Mouse (Mus musculus): Measurements from ENCODE around the gene Defb20. TPM values are rescaled to one million over a fixed set of nuclear protein-coding genes. Genes with fewer than 3 reads are reported as not detected.

The Defb20 gene
- polyA plus RNA-seq, 1 experiment from 2014 or later: not detected

- 84% methylated on average over 6 of the region's 6 CpGs for WGBS
- Histone ChIP-seq H3K4me2 (no peak overlapping the region), H3K9ac (no peak overlapping the region), H3K27me3 (no peaks in the 10 kb centered on the region), H3K9me3 (no peaks in the 10 kb centered on the region), H3K27ac (no peak overlapping the region), H3K36me3 (replicated peaks) (no peaks in the 10 kb centered on the region), H3K4me3 (replicated peaks) (no peak overlapping the region), H3K4me1 (no peaks in the 10 kb centered on the region)
- ATAC-seq (ENCODE audit: low FRiP score): no peak
Observed at GRCm38 (mm10) chr2:152500863-152501229, 24.0 kb downstream of the Defb20 start.

- 91% methylated on average over 2 of the region's 2 CpGs for WGBS
- Histone ChIP-seq H3K27me3 (no peaks in the 10 kb centered on the region), H3K4me3 (replicated peaks) (no peak overlapping the region), H3K9ac (no peak overlapping the region), H3K36me3 (replicated peaks) (no peaks in the 10 kb centered on the region), H3K9me3 (no peaks in the 10 kb centered on the region), H3K27ac (no peak overlapping the region), H3K4me1 (no peaks in the 10 kb centered on the region), H3K4me2 (no peak overlapping the region)
- no peak for ATAC-seq (ENCODE audit: low FRiP score)
Observed at GRCm38 (mm10) chr2:152503950-152504349, 27.1 kb downstream of the Defb20 start.

- no peaks in the 10 kb centered on the region for H3K36me3 ChIP-seq (replicated peaks)
- H3K4me3 ChIP-seq (replicated peaks): no peak within 1 kb of the TSS
- no peak within 1 kb of the TSS for H3K27ac ChIP-seq
- H3K9ac ChIP-seq: no peak within 1 kb of the TSS
- ATAC-seq (ENCODE audit: low FRiP score): no peak
- H3K27me3 ChIP-seq: no peaks in the 10 kb centered on the region
- no peak within 1 kb of the TSS for H3K4me2 ChIP-seq
- WGBS: 71% methylated on average over 1 of the region's 1 CpGs
- H3K4me1 ChIP-seq: no peaks in the 10 kb centered on the region
- H3K9me3 ChIP-seq: no peaks in the 10 kb centered on the region
Observed at GRCm38 (mm10) chr2:152511592-152511991, 34.7 kb downstream of the Defb20 start, which contains the start of gene Defb26. Gene Defb26, minus strand, starts transcription at chr2:152511692.

GRCm38 (mm10) chr2:152516084-152516483, 39.2 kb downstream of the Defb20 start:
- ATAC-seq (ENCODE audit: low FRiP score): no peak
- Histone ChIP-seq H3K27ac (no peak overlapping the region), H3K9me3 (no peaks in the 10 kb centered on the region), H3K4me2 (no peak overlapping the region), H3K4me3 (replicated peaks) (no peak overlapping the region), H3K27me3 (no peaks in the 10 kb centered on the region), H3K9ac (no peak overlapping the region), H3K4me1 (no peaks in the 10 kb centered on the region), H3K36me3 (replicated peaks) (no peaks in the 10 kb centered on the region)
- 78% methylated on average over 4 of the region's 4 CpGs for WGBS

- H3K9me3 ChIP-seq: no peaks in the 10 kb centered on the region
- 80% methylated on average over 4 of the region's 4 CpGs for WGBS
- H3K4me3 ChIP-seq (replicated peaks): no peak within 1 kb of the TSS
- H3K36me3 ChIP-seq (replicated peaks): no peaks in the 10 kb centered on the region
- H3K9ac ChIP-seq: no peak within 1 kb of the TSS
- no peaks in the 10 kb centered on the region for H3K27me3 ChIP-seq
- no peak within 1 kb of the TSS for H3K4me2 ChIP-seq
- no peak within 1 kb of the TSS for H3K27ac ChIP-seq
- H3K4me1 ChIP-seq: no peaks in the 10 kb centered on the region
- no peak for ATAC-seq (ENCODE audit: low FRiP score)
Observed at GRCm38 (mm10) chr2:152517981-152518380, 41.1 kb downstream of the Defb20 start, which contains the start of gene Defb28. Gene Defb28, plus strand, starts transcription at chr2:152518255.

Other genes with a start within 250 kb of the Defb20 start
- gene Tbc1d20, start 183.2 kb upstream of the Defb20 start, polyA plus RNA-seq (2016; fragmentation: Nextera tagmentation; extraction: Ambion mirVana): 32.3 and 34.8 TPM in 2 replicates
- 93.1 and 98.4 TPM in 2 replicates for gene Rbck1, start 144.4 kb upstream of the Defb20 start, polyA plus RNA-seq (2016; fragmentation: Nextera tagmentation; extraction: Ambion mirVana)
- gene Trib3, start 133.0 kb upstream of the Defb20 start, polyA plus RNA-seq (2016; fragmentation: Nextera tagmentation; extraction: Ambion mirVana): 1.6 and 2.8 TPM in 2 replicates
- gene Nrsn2, start 100.4 kb upstream of the Defb20 start, polyA plus RNA-seq (2016; fragmentation: Nextera tagmentation; extraction: Ambion mirVana): 11.1 and 12.4 TPM in 2 replicates
- 16.3 and 19.3 TPM in 2 replicates for gene Sox12, start 79.0 kb upstream of the Defb20 start, polyA plus RNA-seq (2016; fragmentation: Nextera tagmentation; extraction: Ambion mirVana)
- 55.2 and 55.9 TPM in 2 replicates for gene Zcchc3, start 62.0 kb upstream of the Defb20 start, polyA plus RNA-seq (2016; fragmentation: Nextera tagmentation; extraction: Ambion mirVana)
- 1.2 and 1.7 TPM in 2 replicates for gene 6820408C15Rik, start 61.5 kb upstream of the Defb20 start, polyA plus RNA-seq (2016; fragmentation: Nextera tagmentation; extraction: Ambion mirVana)
- not detected in 2 replicates for gene Defb23, start 12.4 kb upstream of the Defb20 start, polyA plus RNA-seq (2016; fragmentation: Nextera tagmentation; extraction: Ambion mirVana)
- not detected in 2 replicates for gene Defb22, start 13.1 kb downstream of the Defb20 start, polyA plus RNA-seq (2016; fragmentation: Nextera tagmentation; extraction: Ambion mirVana)
- gene Defb26, start 34.6 kb downstream of the Defb20 start, polyA plus RNA-seq (2016; fragmentation: Nextera tagmentation; extraction: Ambion mirVana): not detected in 2 replicates
- gene Defb28, start 41.2 kb downstream of the Defb20 start, polyA plus RNA-seq (2016; fragmentation: Nextera tagmentation; extraction: Ambion mirVana): not detected in 2 replicates
- not detected in 2 replicates for gene Defb29, start 63.0 kb downstream of the Defb20 start, polyA plus RNA-seq (2016; fragmentation: Nextera tagmentation; extraction: Ambion mirVana)
- gene Gm17416, start 92.3 kb downstream of the Defb20 start, polyA plus RNA-seq (2016; fragmentation: Nextera tagmentation; extraction: Ambion mirVana): not detected in 2 replicates
- not detected in 2 replicates for gene Defb21, start 95.7 kb downstream of the Defb20 start, polyA plus RNA-seq (2016; fragmentation: Nextera tagmentation; extraction: Ambion mirVana)
- not detected in 2 replicates for gene Defb19, start 103.2 kb downstream of the Defb20 start, polyA plus RNA-seq (2016; fragmentation: Nextera tagmentation; extraction: Ambion mirVana)
- not detected in 2 replicates for gene Defb45, start 122.3 kb downstream of the Defb20 start, polyA plus RNA-seq (2016; fragmentation: Nextera tagmentation; extraction: Ambion mirVana)
- not detected in 2 replicates for gene Defb36, start 127.3 kb downstream of the Defb20 start, polyA plus RNA-seq (2016; fragmentation: Nextera tagmentation; extraction: Ambion mirVana)
- not detected in 2 replicates for gene Defb25, start 146.0 kb downstream of the Defb20 start, polyA plus RNA-seq (2016; fragmentation: Nextera tagmentation; extraction: Ambion mirVana)
- 0.26 and 0.38 TPM in 2 replicates for gene Rem1, start 149.9 kb downstream of the Defb20 start, polyA plus RNA-seq (2016; fragmentation: Nextera tagmentation; extraction: Ambion mirVana)
- 128 and 131 TPM in 2 replicates for gene H13, start 192.4 kb downstream of the Defb20 start, polyA plus RNA-seq (2016; fragmentation: Nextera tagmentation; extraction: Ambion mirVana)
- 39.5 and 41.2 TPM in 2 replicates for gene Mcts2, start 210.0 kb downstream of the Defb20 start, polyA plus RNA-seq (2016; fragmentation: Nextera tagmentation; extraction: Ambion mirVana)